Comparison of ENCODE assay signal across 19 mouse cellular contexts in the genomic region with DNA sequence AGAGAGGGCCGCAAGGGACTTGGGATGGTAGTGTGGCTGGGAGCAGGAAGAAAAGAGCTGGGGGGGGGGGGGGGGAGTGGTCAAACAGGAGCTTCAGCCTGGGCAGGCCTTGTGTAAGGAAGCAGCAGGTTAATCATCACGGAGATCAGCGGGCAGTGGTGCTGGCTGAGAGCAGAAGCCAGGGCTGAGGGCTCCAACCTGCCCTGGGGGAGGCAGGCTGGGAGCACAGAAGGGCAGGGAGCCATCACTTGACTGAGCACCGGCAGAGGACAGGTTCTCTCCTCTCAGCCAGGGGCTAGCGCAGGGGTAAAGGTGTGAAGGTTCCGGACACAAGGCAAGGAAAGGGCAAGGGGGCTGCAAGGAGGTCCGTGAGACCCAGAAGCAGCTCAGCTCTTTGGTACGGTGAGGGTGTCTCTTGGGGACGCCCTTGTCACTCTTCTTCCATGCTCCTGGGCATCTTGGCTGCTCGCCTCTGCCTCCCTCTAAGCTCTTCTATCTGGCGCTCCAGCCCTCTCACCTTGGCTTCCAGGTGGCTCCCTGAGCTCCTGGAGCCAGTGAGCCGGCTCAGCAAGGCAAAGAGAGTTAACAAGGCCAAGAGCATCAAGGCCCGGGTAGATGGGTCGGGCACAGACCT. TPM values are rescaled to one million over a fixed set of nuclear protein-coding genes. Genes with fewer than 3 reads are reported as not detected.
DNase-seq lines count a peak whose midpoint lies in the region; ATAC-seq lines count a peak whose summit lies in the region.
"Had no signal": no experiment of that assay in that cellular context is flagged by ENCODE, and none has a peak within 500 bp of the region (broad histone marks: within the 10 kb centered on the region; RNA-seq: fewer than 3 reads in every experiment).

No protein-coding gene starts in this region.

- WGBS in forebrain, embryonic 10.5 days, result 81% methylated on average over 14 of the region's 14 CpGs
- WGBS in forebrain, embryonic 14.5 days, result 83% methylated on average over 14 of the region's 14 CpGs
- 74% methylated on average over 14 of the region's 14 CpGs for WGBS in stomach, embryonic 14.5 days
- 61% methylated on average over 14 of the region's 14 CpGs for WGBS in liver, embryonic 12.5 days (ENCODE audit: insufficient replicate concordance)

- 0 out of 2 replicates have a peak overlapping the region, but pooled peaks have one; percentile 98 for H3K27ac ChIP-seq in forebrain, embryonic 10.5 days
- no peak overlapping the region for H3K27ac ChIP-seq in forebrain, embryonic 14.5 days (ENCODE audit: low read depth, low read length)
- peak overlapping the region; percentile 61; the same call in 1 of the 2 replicates for H3K27ac ChIP-seq in stomach, embryonic 14.5 days (ENCODE audit: low read length)
- H3K27ac ChIP-seq in liver, embryonic 12.5 days, result no peak overlapping the region

- no peak overlapping the region for H3K4me2 ChIP-seq in forebrain, embryonic 14.5 days (ENCODE audit: low read length)
- H3K4me2 ChIP-seq in stomach, embryonic 14.5 days (replicated peaks; ENCODE audit: low read depth, low read length), result no peak overlapping the region
- no peak overlapping the region for H3K4me2 ChIP-seq in liver, embryonic 12.5 days

- H3K4me1 ChIP-seq in forebrain, embryonic 10.5 days, result peaks cover 40% of the 10 kb centered on the region
- peaks cover 19% of the 10 kb centered on the region for H3K4me1 ChIP-seq in forebrain, embryonic 14.5 days (ENCODE audit: control insufficient read depth, insufficient read depth, low read length)
- H3K4me1 ChIP-seq in stomach, embryonic 14.5 days (ENCODE audit: control insufficient read depth, insufficient read depth, low read length), result peaks cover 11% of the 10 kb centered on the region; the same call in 1 of the 2 replicates
- H3K4me1 ChIP-seq in liver, embryonic 12.5 days, result peaks cover 15% of the 10 kb centered on the region; the same call in 1 of the 2 replicates

- no peak for ATAC-seq in forebrain, embryonic 14.5 days
- ATAC-seq in stomach, embryonic 14.5 days (ENCODE audit: insufficient number of reproducible peaks, insufficient read depth, low FRiP score, low read depth), result no peak
- no peak for ATAC-seq in liver, embryonic 12.5 days
- ATAC-seq: CD4-positive, CD25-positive, alpha-beta regulatory T cell, adult 4 months; liver, postnatal 0 days; Patski had no signal

- H3K4me3 ChIP-seq in forebrain, embryonic 10.5 days, result no peak overlapping the region
- no peak overlapping the region for H3K4me3 ChIP-seq in forebrain, embryonic 14.5 days (ENCODE audit: low read depth, low read length)
- no peak overlapping the region for H3K4me3 ChIP-seq in stomach, embryonic 14.5 days (ENCODE audit: low read depth, low read length)
- H3K4me3 ChIP-seq in liver, embryonic 12.5 days, result no peak overlapping the region

- no peak overlapping the region for H3K9ac ChIP-seq in forebrain, embryonic 14.5 days (ENCODE audit: low read length)
- H3K9ac ChIP-seq in stomach, embryonic 14.5 days (replicated peaks; ENCODE audit: low read depth, low read length), result no peak overlapping the region; the same call in 1 of the 2 replicates
- no peak overlapping the region for H3K9ac ChIP-seq in liver, embryonic 12.5 days
- H3K9ac ChIP-seq: liver, postnatal 0 days had no signal

- H3K27me3 ChIP-seq in forebrain, embryonic 10.5 days (ENCODE audit: poor library complexity, severe bottlenecking), result no peaks in the 10 kb centered on the region
- H3K27me3 ChIP-seq in forebrain, embryonic 14.5 days (replicated peaks; ENCODE audit: control insufficient read depth, insufficient read depth, low read length), result no peaks in the 10 kb centered on the region
- H3K27me3 ChIP-seq in stomach, embryonic 14.5 days (ENCODE audit: control insufficient read depth, insufficient read depth, low read length), result no peaks in the 10 kb centered on the region
- peaks cover 47% of the 10 kb centered on the region for H3K27me3 ChIP-seq in liver, embryonic 12.5 days (replicated peaks)
- H3K27me3 ChIP-seq: Patski had no signal

- H3K36me3 ChIP-seq in forebrain, embryonic 10.5 days (replicated peaks), result peaks cover 54% of the 10 kb centered on the region
- H3K36me3 ChIP-seq in forebrain, embryonic 14.5 days (ENCODE audit: control insufficient read depth, insufficient read depth, low read length), result peaks cover 44% of the 10 kb centered on the region
- peaks cover 38% of the 10 kb centered on the region for H3K36me3 ChIP-seq in stomach, embryonic 14.5 days (ENCODE audit: control insufficient read depth, insufficient read depth, low read length)
- peaks cover 38% of the 10 kb centered on the region for H3K36me3 ChIP-seq in liver, embryonic 12.5 days

- peak; percentile 22 for DNase-seq in adrenal gland, postnatal 14 days
- no peak for DNase-seq in adrenal gland, postnatal 25 days
- no peak for DNase-seq in forebrain, embryonic 10.5 days (ENCODE audit: extremely low spot score, low spot score)
- no peak for DNase-seq in forebrain, embryonic 14.5 days (ENCODE audit: low spot score)
- peak; percentile 40 to 64 for DNase-seq in kidney, postnatal 4 days
- DNase-seq in kidney, adult 8-10 months, result no peak
- DNase-seq: adrenal gland, postnatal 10 days; left cerebral cortex, postnatal 4 days; liver; liver, postnatal 0 days; lung, postnatal 4 days; thymus, postnatal 4 days had no signal

- H3K9me3 ChIP-seq in forebrain, embryonic 10.5 days, result no peaks in the 10 kb centered on the region; the same call in 1 of the 2 replicates
- no peaks in the 10 kb centered on the region for H3K9me3 ChIP-seq in forebrain, embryonic 14.5 days (replicated peaks; ENCODE audit: control insufficient read depth, low read length)
- no peaks in the 10 kb centered on the region for H3K9me3 ChIP-seq in stomach, embryonic 14.5 days (ENCODE audit: control insufficient read depth, low read depth, low read length)
- no peaks in the 10 kb centered on the region for H3K9me3 ChIP-seq in liver, embryonic 12.5 days (replicated peaks)

RNA-seq across cellular contexts. Expression of gene Tmem132a, which starts 1.7 kb away (rescaled TPM):
- 19.6 and 20.2 TPM in 2 replicates for total RNA-seq in adrenal gland, postnatal 14 days (2021)
- 30.5 and 32.8 TPM in 2 replicates for total RNA-seq in adrenal gland, postnatal 25 days (2021)
- polyA plus RNA-seq in forebrain, embryonic 10.5 days (2016; fragmentation: Nextera tagmentation; extraction: Ambion mirVana), result 110 and 115 TPM in 2 replicates
- 106 and 149 TPM in 2 replicates for polyA plus RNA-seq in forebrain, embryonic 14.5 days (2014; fragmentation: Nextera tagmentation; extraction: Ambion mirVana)
- 59.3 and 63.2 TPM in 2 replicates for polyA plus RNA-seq in stomach, embryonic 14.5 days (2014; fragmentation: Nextera tagmentation; extraction: Ambion mirVana)
- polyA plus RNA-seq in liver, embryonic 12.5 days (2016; fragmentation: Nextera tagmentation; extraction: Ambion mirVana), result 10.6 TPM in 2 replicates

RNA-seq across cellular contexts. Expression of gene Tmem109, which starts 10.4 kb away (rescaled TPM):
- total RNA-seq in adrenal gland, postnatal 14 days (2021), result 92.7 and 101 TPM in 2 replicates
- total RNA-seq in adrenal gland, postnatal 25 days (2021), result 143 and 161 TPM in 2 replicates
- polyA plus RNA-seq in forebrain, embryonic 10.5 days (2016; fragmentation: Nextera tagmentation; extraction: Ambion mirVana), result 51.4 and 53.8 TPM in 2 replicates
- polyA plus RNA-seq in forebrain, embryonic 14.5 days (2014; fragmentation: Nextera tagmentation; extraction: Ambion mirVana), result 42.7 and 47.7 TPM in 2 replicates
- 132 and 137 TPM in 2 replicates for polyA plus RNA-seq in stomach, embryonic 14.5 days (2014; fragmentation: Nextera tagmentation; extraction: Ambion mirVana)
- 28.2 and 28.5 TPM in 2 replicates for polyA plus RNA-seq in liver, embryonic 12.5 days (2016; fragmentation: Nextera tagmentation; extraction: Ambion mirVana)

RNA-seq across cellular contexts. Expression of gene Prpf19, which starts 23.6 kb away (rescaled TPM):
- total RNA-seq in adrenal gland, postnatal 14 days (2021), result 125 and 126 TPM in 2 replicates
- 196 and 223 TPM in 2 replicates for total RNA-seq in adrenal gland, postnatal 25 days (2021)
- 43.8 and 47.1 TPM in 2 replicates for polyA plus RNA-seq in forebrain, embryonic 10.5 days (2016; fragmentation: Nextera tagmentation; extraction: Ambion mirVana)
- 44.2 and 45.5 TPM in 2 replicates for polyA plus RNA-seq in forebrain, embryonic 14.5 days (2014; fragmentation: Nextera tagmentation; extraction: Ambion mirVana)
- 47.9 and 49.9 TPM in 2 replicates for polyA plus RNA-seq in stomach, embryonic 14.5 days (2014; fragmentation: Nextera tagmentation; extraction: Ambion mirVana)
- 24.1 and 25.6 TPM in 2 replicates for polyA plus RNA-seq in liver, embryonic 12.5 days (2016; fragmentation: Nextera tagmentation; extraction: Ambion mirVana)

RNA-seq across cellular contexts. Expression of gene Slc15a3, which starts 31.9 kb away (rescaled TPM):
- total RNA-seq in adrenal gland, postnatal 14 days (2021), result 2.0 and 2.6 TPM in 2 replicates
- 3.2 and 4.0 TPM in 2 replicates for total RNA-seq in adrenal gland, postnatal 25 days (2021)
- 0.32 and 0.37 TPM in 2 replicates for polyA plus RNA-seq in forebrain, embryonic 10.5 days (2016; fragmentation: Nextera tagmentation; extraction: Ambion mirVana)
- 0.34 and 0.49 TPM in 2 replicates for polyA plus RNA-seq in forebrain, embryonic 14.5 days (2014; fragmentation: Nextera tagmentation; extraction: Ambion mirVana)
- 0.45 and 0.52 TPM in 2 replicates for polyA plus RNA-seq in stomach, embryonic 14.5 days (2014; fragmentation: Nextera tagmentation; extraction: Ambion mirVana)
- polyA plus RNA-seq in liver, embryonic 12.5 days (2016; fragmentation: Nextera tagmentation; extraction: Ambion mirVana), result 1.0 and 1.2 TPM in 2 replicates
- total RNA-seq: common myeloid progenitor, adult 5-6 weeks had no signal

RNA-seq across cellular contexts. Expression of gene Cd6, which starts 41.6 kb away (rescaled TPM):
- total RNA-seq in adrenal gland, postnatal 14 days (2021), result 0.41 and 5.2 TPM in 2 replicates
- total RNA-seq in adrenal gland, postnatal 25 days (2021), result not detected in 2 replicates
- polyA plus RNA-seq in forebrain, embryonic 10.5 days (2016; fragmentation: Nextera tagmentation; extraction: Ambion mirVana), result not detected in 2 replicates
- not detected in 2 replicates for polyA plus RNA-seq in forebrain, embryonic 14.5 days (2014; fragmentation: Nextera tagmentation; extraction: Ambion mirVana)
- 0.58 TPM in 1 of 2 replicates, not detected in the other for polyA plus RNA-seq in stomach, embryonic 14.5 days (2014; fragmentation: Nextera tagmentation; extraction: Ambion mirVana)
- polyA plus RNA-seq in liver, embryonic 12.5 days (2016; fragmentation: Nextera tagmentation; extraction: Ambion mirVana), result not detected in 2 replicates
- total RNA-seq: gastrocnemius, adult 18-20 months; left cerebral cortex, postnatal 4 days had no signal
- polyA plus RNA-seq: embryonic facial prominence, embryonic 11.5 days had no signal

Comparison
In these comparisons a context has a peak if more than half of its experiments do, and no peak if none do; other contexts are left out.
1. DNase-seq: peak in adrenal gland, postnatal 14 days (single experiment) and kidney, postnatal 4 days (2 of 2); none in adrenal gland, postnatal 25 days (single experiment), forebrain, embryonic 10.5 days (single experiment), forebrain, embryonic 14.5 days (single experiment) and kidney, adult 8-10 months (0 of 2).
2. H3K27ac ChIP-seq: peak in forebrain, embryonic 10.5 days (single experiment) and stomach, embryonic 14.5 days (single experiment); none in forebrain, embryonic 14.5 days (single experiment) and liver, embryonic 12.5 days (single experiment).